Mouse (Mus musculus): ENCODE measurements at regions not wholly inside any gene's neighbourhood (a gene's known extent, or its start where the extent isn't known, plus 50 kb on each side); places are given as distances from the start of the nearest gene placed in this dataset.

GRCm38 (mm10) chr1:90552644-90553043 lies 50.1 kb upstream of the Cops8 start:
- Histone ChIP-seq H3K36me3 (replicated peaks) (no peaks in the 10 kb centered on the region), H3K4me3 (ENCODE audit: low read depth, low read length) (no peak overlapping the region), H3K27me3 (ENCODE audit: insufficient read depth, low read length) (no peaks in the 10 kb centered on the region), H3K4me1 (ENCODE audit: insufficient read depth, low read depth, low read length) (no peaks in the 10 kb centered on the region), H3K9me3 (replicated peaks) (peaks cover 65% of the 10 kb centered on the region)
- DNase-seq (ENCODE audit: low spot score): no peak
- ATAC-seq (ENCODE audit: extremely low read depth, insufficient number of reproducible peaks, low FRiP score, poor library complexity, severe bottlenecking): no peak
- TF ChIP-seq POLR2AphosphoS5 (IDR thresholded peaks at IDR 0.05; ENCODE audit: insufficient replicate concordance, low read depth, low read length) (no peak), GATA1 (IDR thresholded peaks at IDR 0.05; ENCODE audit: borderline replicate concordance, low read length) (no peak), GATA2 (IDR thresholded peaks at IDR 0.05; ENCODE audit: borderline replicate concordance, low read depth, low read length) (no peak), CTCF (IDR thresholded peaks at IDR 0.05; ENCODE audit: low read depth, low read length) (no peak), TAL1 (conservative IDR thresholded peaks at IDR 0.05; ENCODE audit: low read depth, low read length) (no peak)
